Comparison of ENCODE assay signal across 27 mouse cellular contexts in genomic region chr10:111593280-111593679, GRCm38 (mm10).
"Had no signal": no experiment of that assay in that cellular context is flagged by ENCODE, and none has a peak within 500 bp of the region (broad histone marks: within the 10 kb centered on the region; RNA-seq: fewer than 3 reads in every experiment).

No protein-coding gene starts in this region.

- H3K27me3 ChIP-seq: limb, embryonic 12.5 days; limb, embryonic 13.5 days; limb, embryonic 15.5 days; lung, embryonic 15.5 days; megakaryocyte, embryonic 14.5 days; midbrain, embryonic 12.5 days; midbrain, embryonic 15.5 days; neural tube, embryonic 12.5 days had no signal

- DNase-seq: left cerebral cortex, postnatal 4 days; liver; liver, embryonic 13.5 days; liver, postnatal 0 days; lung, adult 18-20 months; lung, adult 2 months; lung, embryonic 14.5 days; lung, postnatal 10 days; lung, postnatal 14 days; lung, postnatal 36 days; lung, postnatal 4 days; midbrain, embryonic 14.5 days had no signal

- H3K27ac ChIP-seq: limb, embryonic 12.5 days; limb, embryonic 13.5 days; limb, embryonic 15.5 days; liver, embryonic 12.5 days; liver, embryonic 13.5 days; liver, embryonic 14.5 days; liver, embryonic 15.5 days; macrophage; midbrain, embryonic 10.5 days; midbrain, embryonic 12.5 days; midbrain, embryonic 13.5 days; midbrain, embryonic 15.5 days; neural tube, embryonic 12.5 days had no signal

- H3K4me1 ChIP-seq: midbrain, embryonic 12.5 days; neural tube, embryonic 12.5 days had no signal

- H3K4me3 ChIP-seq: limb, embryonic 12.5 days; limb, embryonic 13.5 days; limb, embryonic 15.5 days; liver, embryonic 13.5 days; liver, embryonic 15.5 days; lung, embryonic 15.5 days; megakaryocyte, embryonic 14.5 days; midbrain, embryonic 10.5 days; midbrain, embryonic 12.5 days; midbrain, embryonic 13.5 days; midbrain, embryonic 15.5 days; myocyte; neural tube, embryonic 12.5 days had no signal

- H3K9ac ChIP-seq: limb, embryonic 12.5 days; limb, embryonic 13.5 days; limb, embryonic 15.5 days; liver, embryonic 12.5 days; liver, embryonic 13.5 days; liver, embryonic 14.5 days; liver, embryonic 15.5 days; liver, postnatal 0 days; lung, embryonic 14.5 days; lung, embryonic 15.5 days; midbrain, embryonic 12.5 days; midbrain, embryonic 13.5 days; midbrain, embryonic 15.5 days; neural tube, embryonic 12.5 days had no signal

- H3K9me3 ChIP-seq: limb, embryonic 12.5 days; limb, embryonic 13.5 days; limb, embryonic 15.5 days; liver, embryonic 12.5 days; liver, embryonic 13.5 days; liver, embryonic 15.5 days; lung, embryonic 15.5 days; midbrain, embryonic 10.5 days; midbrain, embryonic 12.5 days; midbrain, embryonic 13.5 days; midbrain, embryonic 15.5 days; neural tube, embryonic 12.5 days had no signal

- H3K36me3 ChIP-seq: limb, embryonic 12.5 days; limb, embryonic 13.5 days; limb, embryonic 15.5 days; liver, embryonic 12.5 days; liver, embryonic 13.5 days; liver, embryonic 15.5 days; lung, embryonic 15.5 days; midbrain, embryonic 10.5 days; midbrain, embryonic 12.5 days; midbrain, embryonic 13.5 days; midbrain, embryonic 15.5 days; neural tube, embryonic 12.5 days had no signal
